In the genomic region with DNA sequence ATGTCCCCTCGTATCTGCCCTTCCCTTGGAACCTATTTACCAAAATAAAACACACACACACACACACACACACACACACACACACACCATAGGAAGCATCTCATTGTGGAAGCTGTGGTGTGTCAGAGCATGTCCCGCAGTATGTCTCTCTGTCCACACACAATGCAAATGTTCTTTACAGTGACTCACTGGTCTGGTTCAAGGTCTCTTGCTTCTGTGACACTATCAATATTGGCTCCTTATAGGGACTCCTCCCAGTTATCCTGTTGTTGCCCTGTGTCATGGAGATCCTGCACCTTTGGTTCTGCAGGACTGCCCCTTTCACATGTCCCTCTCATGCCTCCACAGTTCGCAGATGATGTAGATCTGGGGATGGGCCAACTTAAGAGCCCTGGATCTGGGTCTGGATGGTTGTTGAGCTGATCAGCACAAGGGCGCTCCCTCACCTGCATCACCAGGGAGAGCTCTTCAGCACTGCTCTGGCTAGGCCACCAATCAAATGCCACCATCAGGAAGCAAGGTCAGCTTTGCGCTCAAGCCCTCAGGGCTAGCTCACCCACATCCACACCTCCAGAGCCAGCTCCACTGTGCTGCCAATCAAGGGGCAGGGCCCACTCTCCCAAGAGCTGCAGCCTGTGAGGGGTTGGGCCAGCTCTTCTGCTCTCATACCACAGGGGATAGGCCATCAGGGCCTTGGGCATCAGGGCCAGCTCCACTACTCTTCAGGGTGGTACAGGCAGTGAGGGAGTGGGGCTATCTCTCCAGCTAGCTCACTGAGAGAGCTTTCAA, we compare ENCODE assay signal across 18 mouse cellular contexts. TPM values are rescaled to one million over a fixed set of nuclear protein-coding genes. Genes with fewer than 3 reads are reported as not detected.
A peak's percentile ranks its signal among the peaks of the same experiment; 100 is the strongest.
DNase-seq lines count a peak whose midpoint lies in the region; ATAC-seq and TF ChIP-seq lines count a peak whose summit lies in the region.
"Had no signal": no experiment of that assay in that cellular context is flagged by ENCODE, and none has a peak within 500 bp of the region (broad histone marks: within the 10 kb centered on the region; RNA-seq: fewer than 3 reads in every experiment).

No protein-coding gene starts in this region.

- H3K27me3 ChIP-seq in kidney, embryonic 16.5 days (ENCODE audit: insufficient read depth, low read length): no peaks in the 10 kb centered on the region
- H3K27me3 ChIP-seq in midbrain, embryonic 10.5 days (ENCODE audit: low read depth, poor library complexity, severe bottlenecking): no peaks in the 10 kb centered on the region
- H3K27me3 ChIP-seq in midbrain, postnatal 0 days (ENCODE audit: insufficient read depth, low read length): no peaks in the 10 kb centered on the region
- H3K27me3 ChIP-seq in intestine, postnatal 0 days (replicated peaks; ENCODE audit: control insufficient read depth, insufficient read depth, low read length): no peaks in the 10 kb centered on the region
- no peaks in the 10 kb centered on the region for H3K27me3 ChIP-seq in stomach, postnatal 0 days (ENCODE audit: control insufficient read depth, insufficient read depth, low read length)
- H3K27me3 ChIP-seq: forebrain, embryonic 15.5 days; liver, embryonic 12.5 days had no signal

- peak; percentile 61; the same call in 1 of the 2 replicates for ATAC-seq in kidney, embryonic 16.5 days (ENCODE audit: low FRiP score, low TSS enrichment)
- ATAC-seq in midbrain, postnatal 0 days (ENCODE audit: low FRiP score): no peak
- ATAC-seq in intestine, postnatal 0 days: 0 out of 2 replicates have a peak, but pooled peaks have one; percentile 25
- peak; percentile 91 for ATAC-seq in stomach, postnatal 0 days (ENCODE audit: low FRiP score, low TSS enrichment)
- ATAC-seq: forebrain, embryonic 15.5 days; liver, embryonic 12.5 days had no signal

- no peaks in the 10 kb centered on the region for H3K9me3 ChIP-seq in kidney, embryonic 16.5 days (ENCODE audit: low read length)
- H3K9me3 ChIP-seq in midbrain, embryonic 10.5 days (replicated peaks): no peaks in the 10 kb centered on the region
- H3K9me3 ChIP-seq in midbrain, postnatal 0 days (ENCODE audit: low read length): no peaks in the 10 kb centered on the region
- H3K9me3 ChIP-seq in intestine, postnatal 0 days (ENCODE audit: control insufficient read depth): no peaks in the 10 kb centered on the region
- H3K9me3 ChIP-seq in stomach, postnatal 0 days (ENCODE audit: control insufficient read depth, low read length): no peaks in the 10 kb centered on the region
- H3K9me3 ChIP-seq: forebrain, embryonic 15.5 days; liver, embryonic 12.5 days had no signal

- no peak for TF ChIP-seq EP300 in stomach, postnatal 0 days (optimal IDR thresholded peaks at IDR 0.05)

- no peak for TF ChIP-seq CTCF in midbrain, postnatal 0 days (IDR thresholded peaks at IDR 0.05)
- TF ChIP-seq CTCF in intestine, postnatal 0 days (IDR thresholded peaks at IDR 0.05; ENCODE audit: low read depth): no peak
- no peak for TF ChIP-seq CTCF in stomach, postnatal 0 days (IDR thresholded peaks at IDR 0.05; ENCODE audit: low read depth)

- H3K36me3 ChIP-seq in kidney, embryonic 16.5 days (ENCODE audit: insufficient read depth, low read length): no peaks in the 10 kb centered on the region
- H3K36me3 ChIP-seq in midbrain, embryonic 10.5 days: no peaks in the 10 kb centered on the region
- H3K36me3 ChIP-seq in midbrain, postnatal 0 days (ENCODE audit: insufficient read depth, low read length): no peaks in the 10 kb centered on the region
- no peaks in the 10 kb centered on the region for H3K36me3 ChIP-seq in intestine, postnatal 0 days (ENCODE audit: control insufficient read depth, insufficient read depth)
- H3K36me3 ChIP-seq in stomach, postnatal 0 days (ENCODE audit: control insufficient read depth, insufficient read depth, low read length): no peaks in the 10 kb centered on the region
- H3K36me3 ChIP-seq: forebrain, embryonic 15.5 days; liver, embryonic 12.5 days had no signal

- H3K27ac ChIP-seq in kidney, embryonic 16.5 days (ENCODE audit: low read length): no peak overlapping the region
- H3K27ac ChIP-seq in midbrain, embryonic 10.5 days (replicated peaks): 0 out of 2 replicates have a peak overlapping the region, but pooled peaks have one; percentile 17
- H3K27ac ChIP-seq in midbrain, postnatal 0 days (ENCODE audit: low read depth, low read length): no peak overlapping the region
- no peak overlapping the region for H3K27ac ChIP-seq in intestine, postnatal 0 days (ENCODE audit: low read depth, low read length)
- no peak overlapping the region for H3K27ac ChIP-seq in stomach, postnatal 0 days (replicated peaks)
- H3K27ac ChIP-seq: forebrain, embryonic 15.5 days; hindbrain, embryonic 14.5 days; liver, embryonic 12.5 days had no signal

- H3K4me1 ChIP-seq in kidney, embryonic 16.5 days (ENCODE audit: insufficient read depth, low read length): no peaks in the 10 kb centered on the region
- H3K4me1 ChIP-seq in midbrain, embryonic 10.5 days: no peaks in the 10 kb centered on the region
- H3K4me1 ChIP-seq in midbrain, postnatal 0 days (ENCODE audit: insufficient read depth, low read length): no peaks in the 10 kb centered on the region
- H3K4me1 ChIP-seq in intestine, postnatal 0 days (replicated peaks; ENCODE audit: control insufficient read depth, insufficient read depth, low read length): no peaks in the 10 kb centered on the region
- no peaks in the 10 kb centered on the region for H3K4me1 ChIP-seq in stomach, postnatal 0 days (replicated peaks; ENCODE audit: control insufficient read depth, insufficient read depth)
- H3K4me1 ChIP-seq: forebrain, embryonic 15.5 days; liver, embryonic 12.5 days had no signal

- no peak overlapping the region for H3K9ac ChIP-seq in kidney, embryonic 16.5 days (replicated peaks; ENCODE audit: low read length)
- no peak overlapping the region for H3K9ac ChIP-seq in midbrain, postnatal 0 days (replicated peaks; ENCODE audit: low read length, poor library complexity, severe bottlenecking)
- H3K9ac ChIP-seq in intestine, postnatal 0 days (ENCODE audit: low read depth, low read length): no peak overlapping the region
- no peak overlapping the region for H3K9ac ChIP-seq in stomach, postnatal 0 days (ENCODE audit: low read length)
- H3K9ac ChIP-seq: forebrain, embryonic 15.5 days; hindbrain, embryonic 14.5 days; liver, embryonic 12.5 days had no signal

- DNase-seq in kidney, postnatal 14 days: no peak
- DNase-seq in midbrain, embryonic 10.5 days (ENCODE audit: low spot score): no peak
- DNase-seq in midbrain, postnatal 0 days (ENCODE audit: low spot score): no peak
- DNase-seq in stomach, postnatal 0 days (ENCODE audit: low spot score): no peak
- no peak for DNase-seq in adrenal gland, postnatal 14 days
- DNase-seq: adrenal gland, adult 2 months; cerebellum, postnatal 10 days; gastrocnemius, postnatal 25 days; kidney, adult 18-20 months; kidney, postnatal 4 days; layer of hippocampus, adult 9-11 months; spleen, adult 18-20 months had no signal

- H3K4me2 ChIP-seq in kidney, embryonic 16.5 days (replicated peaks; ENCODE audit: low read depth, low read length): no peak overlapping the region
- no peak overlapping the region for H3K4me2 ChIP-seq in midbrain, postnatal 0 days (ENCODE audit: low read depth, low read length, poor library complexity, severe bottlenecking)
- no peak overlapping the region for H3K4me2 ChIP-seq in intestine, postnatal 0 days (replicated peaks; ENCODE audit: low read depth)
- no peak overlapping the region for H3K4me2 ChIP-seq in stomach, postnatal 0 days (replicated peaks; ENCODE audit: low read depth)
- H3K4me2 ChIP-seq: forebrain, embryonic 15.5 days; hindbrain, embryonic 14.5 days; liver, embryonic 12.5 days had no signal

- H3K4me3 ChIP-seq in kidney, embryonic 16.5 days (ENCODE audit: low read length): no peak overlapping the region
- H3K4me3 ChIP-seq in midbrain, embryonic 10.5 days: no peak overlapping the region
- no peak overlapping the region for H3K4me3 ChIP-seq in midbrain, postnatal 0 days (ENCODE audit: low read depth, low read length)
- H3K4me3 ChIP-seq in intestine, postnatal 0 days (ENCODE audit: low read depth, low read length): no peak overlapping the region
- no peak overlapping the region for H3K4me3 ChIP-seq in stomach, postnatal 0 days (ENCODE audit: low read depth, low read length)
- H3K4me3 ChIP-seq: forebrain, embryonic 15.5 days; liver, embryonic 12.5 days; myocyte had no signal

- 82% methylated on average over 5 of the region's 5 CpGs for WGBS in kidney, embryonic 16.5 days
- 85% methylated on average over 5 of the region's 5 CpGs for WGBS in midbrain, embryonic 10.5 days
- 87% methylated on average over 5 of the region's 5 CpGs for whole genome bisulfite sequencing in midbrain, postnatal 0 days
- 78% methylated on average over 5 of the region's 5 CpGs for WGBS in intestine, postnatal 0 days
- 83% methylated on average over 5 of the region's 5 CpGs for WGBS in stomach, postnatal 0 days

RNA-seq across cellular contexts. Expression of gene Cxadr, which starts 21.0 kb away (rescaled TPM):
- 37.2 and 39.3 TPM in 2 replicates for polyA plus RNA-seq in kidney, embryonic 16.5 days (2015; fragmentation: Nextera tagmentation; extraction: Ambion mirVana)
- polyA plus RNA-seq in midbrain, embryonic 10.5 days (2016; fragmentation: Nextera tagmentation; extraction: Ambion mirVana): 59.9 and 75.6 TPM in 2 replicates
- total RNA-seq in midbrain, postnatal 0 days (2014; rRNA removed): 346 and 458 TPM in 2 replicates
- 167 and 178 TPM in 2 replicates for polyA plus RNA-seq in midbrain, postnatal 0 days (2015; fragmentation: Nextera tagmentation; extraction: Ambion mirVana)
- 55.9 and 56.0 TPM in 2 replicates for polyA plus RNA-seq in intestine, postnatal 0 days (2015; fragmentation: Nextera tagmentation; extraction: Ambion mirVana)
- 56.4 and 62.1 TPM in 2 replicates for polyA plus RNA-seq in stomach, postnatal 0 days (2015; fragmentation: Nextera tagmentation; extraction: Ambion mirVana)
- 14.6 and 17.2 TPM in 2 replicates for total RNA-seq in adrenal gland, postnatal 14 days (2021)
